Mouse (Mus musculus) layer of hippocampus, adult 8-10 months (tissue): ENCODE measurements around the gene Klb. TPM values are rescaled to one million over a fixed set of nuclear protein-coding genes. Genes with fewer than 3 reads are reported as not detected.

Experiments
- total RNA-seq, 4 experiments: library from RNA; stranded (reverse); gene quantifications; 2 replicates each; pipeline ENCODE4 v1.2.4; 2022

The Klb gene
- total RNA-seq, 4 experiments from 2014 or later: 0.43 to 0.76 (median 0.59) TPM

Other genes starting within 250 kb of the Klb start
- gene Klhl5, start 240.8 kb upstream of the Klb start, total RNA-seq: 10 to 100 TPM; 50.1 to 53.7 (median 52.7) TPM
- gene Wdr19, start 148.6 kb upstream of the Klb start, total RNA-seq: 10 to 100 TPM; 23.2 to 25.4 (median 24.1) TPM
- gene Rfc1, start 12.6 kb upstream of the Klb start, total RNA-seq: 10 to 100 TPM; 24.6 to 36.2 (median 29.8) TPM
- 100 to 1,000 TPM; 695 to 839 (median 753) TPM for gene Rpl9, start 43.1 kb downstream of the Klb start, total RNA-seq
- 10 to 100 TPM; 29.3 to 36.6 (median 33.2) TPM for gene Lias, start 43.2 kb downstream of the Klb start, total RNA-seq
- gene Ugdh, start 87.6 kb downstream of the Klb start, total RNA-seq: 10 to 100 TPM; 33.8 to 41.4 (median 35.8) TPM
- gene Gm43552, start 144.5 kb downstream of the Klb start, total RNA-seq: 1 to 10 TPM in 1 of 4 experiments, not detected in 3; 10.0 TPM
- gene Smim14, start 188.9 kb downstream of the Klb start, total RNA-seq: 100 to 1,000 TPM; 147 to 159 (median 153) TPM
- gene Ube2k, start 188.9 kb downstream of the Klb start, total RNA-seq: 100 to 1,000 TPM; 119 to 124 (median 119) TPM